Mouse (Mus musculus) G1E (cell line): ENCODE data around the gene Supt3. TPM values are rescaled to one million over a fixed set of nuclear protein-coding genes. Genes with fewer than 3 reads are reported as not detected.

ENCODE experiments used
- ATAC-seq: 2 replicates; pipeline ENCODE4 v1.8.0; 2016; ENCODE audit warnings: mild to moderate bottlenecking; ENCODE audit not compliant: insufficient number of reproducible peaks, poor library complexity, low FRiP score, severe bottlenecking; ENCODE audit errors: extremely low read depth
- DNase-seq: peaks from one replicate; pipeline ENCODE4 v3.0.0; 2012; ENCODE audit warnings: low spot score
- H3K27me3 ChIP-seq: 2 replicates; pipeline ENCODE4 v1.6.1; 2012; ENCODE audit warnings: mild to moderate bottlenecking, low read length, inconsistent platforms; ENCODE audit not compliant: insufficient read depth
- H3K36me3 ChIP-seq: replicated peaks from 2 replicates; pipeline ENCODE3; 2012; ENCODE audit warnings: mild to moderate bottlenecking, inconsistent platforms
- H3K4me1 ChIP-seq: 2 replicates; pipeline ENCODE4 v1.6.1; 2012; ENCODE audit warnings: low read depth, low read length, inconsistent platforms, mixed read lengths; ENCODE audit not compliant: insufficient read depth
- H3K4me3 ChIP-seq: 2 replicates; pipeline ENCODE4 v1.5.1; 2012; ENCODE audit warnings: low read depth, mild to moderate bottlenecking, inconsistent platforms, low read length, moderate library complexity, mixed read lengths
- H3K9me3 ChIP-seq: replicated peaks from 2 replicates; pipeline ENCODE4 v1.6.1; 2012; ENCODE audit warnings: inconsistent platforms
- CTCF ChIP-seq: IDR thresholded peaks from 2 replicates; pipeline ENCODE4 v1.5.1; 2012; ENCODE audit warnings: low read depth, low read length, inconsistent platforms, mixed read lengths
- GATA1 ChIP-seq: IDR thresholded peaks from 2 replicates; pipeline ENCODE4 v1.6.1; 2012; ENCODE audit warnings: borderline replicate concordance, low read length, inconsistent platforms, mixed read lengths
- GATA2 ChIP-seq: IDR thresholded peaks from 2 replicates; pipeline ENCODE4 v1.6.1; 2012; ENCODE audit warnings: low read depth, low read length, inconsistent platforms, borderline replicate concordance
- POLR2AphosphoS5 ChIP-seq: IDR thresholded peaks from 2 replicates; pipeline ENCODE4 v1.6.1; 2012; ENCODE audit warnings: low read depth, low read length, inconsistent platforms; ENCODE audit not compliant: insufficient replicate concordance
- TAL1 ChIP-seq: conservative IDR thresholded peaks from 2 replicates; pipeline ENCODE4 v1.6.1; 2012; ENCODE audit warnings: low read depth, low read length, inconsistent platforms, mixed read lengths
- polyA plus RNA-seq: library from polyadenylated mRNA; stranded (reverse); fragments of >175 nt; gene quantifications from 2 replicates; pipeline ENCODE4 v1.2.3, GENCODE M21; 2012
- total RNA-seq, 2 experiments: library from RNA; stranded (forward) in 1 of 2; stranded (reverse) in 1 of 2; fragments of 200-1000 nt in 1 of 2; fragments of >200 nt in 1 of 2; fragmentation: Nextera tagmentation in 1 of 2; gene quantifications; 2 replicates each; pipeline ENCODE4 v1.2.3; 2014 to 2017

Gene Supt3
- total and polyA plus RNA-seq, 3 experiments = 4.8 to 25.4 (median 8.9) TPM

GRCm38 (mm10) chr17:45020155-45020930 lies 243.4 kb downstream of the Supt3 start:
- no peaks in the 10 kb centered on the region for H3K4me1 ChIP-seq
- no peaks in the 10 kb centered on the region for H3K36me3 ChIP-seq
- no peak for ATAC-seq
- TF ChIP-seq GATA2 = no peak
- no peak for TF ChIP-seq TAL1
- TF ChIP-seq GATA1 = no peak
- TF ChIP-seq POLR2AphosphoS5 = no peak
- TF ChIP-seq CTCF = no peak
- no peaks in the 10 kb centered on the region for H3K27me3 ChIP-seq
- DNase-seq = no peak
- H3K4me3 ChIP-seq = no peak overlapping the region
- H3K9me3 ChIP-seq = no peaks in the 10 kb centered on the region

DNA sequence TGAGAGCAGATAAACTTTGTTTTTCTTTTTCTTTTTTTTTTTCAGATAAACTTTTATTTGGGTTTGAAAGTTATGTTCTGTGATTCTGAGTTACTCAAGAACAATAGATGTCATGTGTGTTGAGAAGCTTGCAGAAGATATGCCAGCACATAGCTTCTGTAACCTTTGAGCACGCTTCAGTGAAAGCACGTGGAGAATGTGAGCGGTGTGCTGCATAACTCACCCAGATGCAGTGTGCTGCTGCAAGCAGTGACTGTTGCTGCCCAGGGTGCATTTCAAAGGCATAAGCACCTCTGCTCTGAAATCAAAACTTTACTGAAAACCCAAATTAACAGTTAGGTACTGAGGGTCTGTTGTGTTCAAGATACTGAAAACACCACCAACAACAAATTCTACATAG lies 251.5 kb downstream of the Supt3 start:
- TF ChIP-seq POLR2AphosphoS5 (no peak), GATA2 (no peak), CTCF (no peak), GATA1 (no peak), TAL1 (no peak)
- Histone ChIP-seq H3K4me3 (no peak overlapping the region), H3K9me3 (no peaks in the 10 kb centered on the region), H3K36me3 (no peaks in the 10 kb centered on the region), H3K4me1 (no peaks in the 10 kb centered on the region), H3K27me3 (no peaks in the 10 kb centered on the region)
- DNase-seq = no peak
- ATAC-seq = no peak

- Histone ChIP-seq H3K9me3 (no peaks in the 10 kb centered on the region), H3K36me3 (peaks cover 2% of the 10 kb centered on the region), H3K27me3 (no peaks in the 10 kb centered on the region), H3K4me1 (no peaks in the 10 kb centered on the region), H3K4me3 (no peak overlapping the region)
- no peak for TF ChIP-seq GATA2
- DNase-seq (no peak), ATAC-seq (no peak)
These were observed 252.2 kb downstream of the Supt3 start for GRCm38 (mm10) chr17:45029106-45029505.

DNA sequence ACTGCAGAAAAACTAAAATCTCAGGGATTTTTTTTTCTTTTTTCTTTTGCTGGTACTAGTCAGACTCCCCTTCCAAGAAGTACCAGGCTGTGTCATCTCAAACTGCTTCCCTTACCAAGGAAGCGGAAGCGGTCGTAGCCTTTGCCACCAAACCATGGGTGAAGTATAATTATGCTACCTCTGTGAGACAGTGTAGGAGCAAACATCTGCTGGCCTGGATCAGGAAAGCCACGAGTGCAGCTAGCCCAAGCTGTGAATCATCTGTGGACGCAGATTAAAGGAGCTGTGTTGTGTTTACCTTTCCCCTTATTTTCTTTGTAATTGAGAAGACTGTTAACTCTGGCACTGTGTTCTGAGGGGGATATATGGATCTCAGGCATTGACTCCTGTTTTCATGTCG lies 255.3 kb downstream of the Supt3 start:
- no peak for DNase-seq
- no peak for ATAC-seq
- Histone ChIP-seq H3K36me3 (peaks cover 2% of the 10 kb centered on the region), H3K9me3 (no peaks in the 10 kb centered on the region), H3K4me1 (no peaks in the 10 kb centered on the region), H3K4me3 (no peak overlapping the region), H3K27me3 (no peaks in the 10 kb centered on the region)
- TF ChIP-seq GATA1 (no peak), TAL1 (no peak), POLR2AphosphoS5 (no peak), GATA2 (no peak), CTCF (no peak)

DNA sequence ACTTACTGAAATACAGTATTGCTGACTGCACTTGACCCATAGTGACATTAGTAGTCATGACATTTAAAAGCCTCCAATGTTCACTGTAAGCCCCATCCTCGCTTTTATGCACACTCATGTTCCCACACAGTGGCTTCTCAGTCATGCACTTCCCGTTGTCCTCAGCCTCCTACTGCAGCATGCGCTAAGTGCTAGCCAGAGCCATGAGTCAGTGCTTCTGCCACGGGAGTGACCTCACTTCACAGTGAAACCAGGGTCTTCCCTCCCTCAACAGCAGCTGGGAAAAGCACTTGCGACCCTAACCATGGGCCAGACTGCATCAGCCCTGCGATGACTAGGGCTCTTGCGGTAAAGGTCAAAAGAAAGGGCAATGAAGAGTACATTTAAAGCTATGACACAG lies 256.7 kb downstream of the Supt3 start:
- ATAC-seq = no peak
- TF ChIP-seq CTCF = no peak
- no peak for TF ChIP-seq POLR2AphosphoS5
- TF ChIP-seq GATA1 = no peak
- no peak for TF ChIP-seq TAL1
- TF ChIP-seq GATA2 = no peak
- H3K27me3 ChIP-seq = no peaks in the 10 kb centered on the region
- H3K4me3 ChIP-seq = no peak overlapping the region
- H3K36me3 ChIP-seq = peaks cover 2% of the 10 kb centered on the region
- DNase-seq = no peak
- no peaks in the 10 kb centered on the region for H3K4me1 ChIP-seq
- H3K9me3 ChIP-seq = no peaks in the 10 kb centered on the region

DNA sequence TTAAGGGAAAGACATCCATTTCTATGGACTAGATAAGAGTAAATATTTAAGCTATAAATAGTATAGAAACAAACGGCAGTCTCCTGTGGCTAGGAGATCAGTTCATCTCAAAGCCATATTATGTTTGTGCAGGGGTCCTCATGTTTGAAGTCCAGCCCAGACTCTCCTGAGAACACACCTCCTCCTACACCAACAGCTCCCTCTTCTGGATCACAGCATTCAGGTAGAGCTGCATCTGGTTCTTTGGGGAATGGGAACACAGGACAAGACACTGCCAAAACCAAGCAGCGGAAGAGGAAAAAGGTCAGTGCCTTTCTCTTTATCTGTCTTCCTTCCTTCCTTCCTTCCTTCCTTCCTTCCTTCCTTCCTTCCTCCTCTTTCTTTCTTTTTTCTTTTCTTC lies 264.1 kb downstream of the Supt3 start:
- DNase-seq (no peak), ATAC-seq (no peak)
- H3K4me1 ChIP-seq = no peaks in the 10 kb centered on the region
- no peaks in the 10 kb centered on the region for H3K9me3 ChIP-seq
- no peak for TF ChIP-seq POLR2AphosphoS5
- no peak for TF ChIP-seq TAL1
- TF ChIP-seq GATA1 = no peak
- TF ChIP-seq CTCF = no peak
- no peak for TF ChIP-seq GATA2
- no peaks in the 10 kb centered on the region for H3K36me3 ChIP-seq
- H3K27me3 ChIP-seq = no peaks in the 10 kb centered on the region
- H3K4me3 ChIP-seq = no peak overlapping the region
